ENCODE assay signal across 9 mouse cellular contexts in genomic region chr2:122313536-122313935, GRCm38 (mm10). TPM values are rescaled to one million over a fixed set of nuclear protein-coding genes. Genes with fewer than 3 reads are reported as not detected.
DNase-seq lines count a peak whose midpoint lies in the region; ATAC-seq and TF ChIP-seq lines count a peak whose summit lies in the region.
"Had no signal": no experiment of that assay in that cellular context is flagged by ENCODE, and none has a peak within 500 bp of the region (broad histone marks: within the 10 kb centered on the region; RNA-seq: fewer than 3 reads in every experiment).

Gene Duoxa1 (minus strand): TSS chr2:122313730.

- 1% methylated on average over 24 of the region's 24 CpGs for WGBS in lung, embryonic 15.5 days
- 3% methylated on average over 24 of the region's 24 CpGs for WGBS in forebrain, embryonic 12.5 days
- WGBS in limb, embryonic 11.5 days: under 1% methylated on average over 24 of the region's 24 CpGs
- WGBS in neural tube, embryonic 14.5 days: under 1% methylated on average over 24 of the region's 24 CpGs
- 4% methylated on average over 24 of the region's 24 CpGs for WGBS in lung, adult 2 months

- TF ChIP-seq POLR2A in lung, adult 2 months (IDR thresholded peaks at IDR 0.05; ENCODE audit: borderline replicate concordance, extremely low read depth, low read depth, low read length): no peak

- H3K27me3 ChIP-seq in lung, embryonic 15.5 days: peaks cover 63% of the 10 kb centered on the region
- H3K27me3 ChIP-seq in forebrain, embryonic 12.5 days: peaks cover 56% of the 10 kb centered on the region
- peaks cover 31% of the 10 kb centered on the region for H3K27me3 ChIP-seq in limb, embryonic 11.5 days (ENCODE audit: control insufficient read depth, insufficient read depth, low read length)
- peaks cover 16% of the 10 kb centered on the region for H3K27me3 ChIP-seq in neural tube, embryonic 14.5 days (ENCODE audit: control insufficient read depth, insufficient read depth, low read length)

- H3K27ac ChIP-seq in lung, embryonic 15.5 days: no peak within 1 kb of the TSS
- no peak within 1 kb of the TSS for H3K27ac ChIP-seq in forebrain, embryonic 12.5 days
- H3K27ac ChIP-seq in limb, embryonic 11.5 days (replicated peaks; ENCODE audit: low read depth, low read length): no peak within 1 kb of the TSS
- no peak within 1 kb of the TSS for H3K27ac ChIP-seq in neural tube, embryonic 14.5 days (ENCODE audit: low read depth, low read length)

- H3K4me3 ChIP-seq in lung, embryonic 15.5 days: peak within 1 kb of the TSS; percentile 26
- peak within 1 kb of the TSS; percentile 24 for H3K4me3 ChIP-seq in forebrain, embryonic 12.5 days (replicated peaks)
- H3K4me3 ChIP-seq in limb, embryonic 11.5 days (ENCODE audit: low read depth, low read length): peak within 1 kb of the TSS; percentile 12
- H3K4me3 ChIP-seq in neural tube, embryonic 14.5 days (ENCODE audit: low read depth, low read length): peak within 1 kb of the TSS; percentile 11; the same call in 1 of the 2 replicates
- H3K4me3 ChIP-seq in lung, adult 2 months (replicated peaks; ENCODE audit: extremely low read depth, low read depth, low read length): no peak within 1 kb of the TSS

- ATAC-seq in lung, embryonic 15.5 days (ENCODE audit: borderline replicate concordance, extremely low read depth, low FRiP score, low TSS enrichment): no peak
- ATAC-seq in forebrain, embryonic 12.5 days (ENCODE audit: low FRiP score): no peak
- ATAC-seq in limb, embryonic 11.5 days (ENCODE audit: insufficient number of reproducible peaks, low FRiP score, low TSS enrichment, low read depth): no peak
- peak; percentile 41; the same call in 1 of the 2 replicates for ATAC-seq in neural tube, embryonic 14.5 days (ENCODE audit: low read depth)
- ATAC-seq: inflammation-experienced regulatory T-cells, adult 6 months had no signal

- no peak within 1 kb of the TSS for H3K9ac ChIP-seq in lung, embryonic 15.5 days
- H3K9ac ChIP-seq in forebrain, embryonic 12.5 days: no peak within 1 kb of the TSS
- H3K9ac ChIP-seq in limb, embryonic 11.5 days (ENCODE audit: low read length): no peak within 1 kb of the TSS
- H3K9ac ChIP-seq in neural tube, embryonic 14.5 days (replicated peaks; ENCODE audit: low read depth, low read length): no peak within 1 kb of the TSS

- peak within 1 kb of the TSS; percentile 50 for H3K4me2 ChIP-seq in lung, embryonic 15.5 days
- H3K4me2 ChIP-seq in forebrain, embryonic 12.5 days: peak within 1 kb of the TSS; percentile 43
- H3K4me2 ChIP-seq in limb, embryonic 11.5 days (ENCODE audit: low read depth, severe bottlenecking): peak within 1 kb of the TSS; percentile 32
- H3K4me2 ChIP-seq in neural tube, embryonic 14.5 days (ENCODE audit: low read depth, low read length): peak within 1 kb of the TSS; percentile 30

- no peak for TF ChIP-seq CTCF in lung, adult 2 months (IDR thresholded peaks at IDR 0.05; ENCODE audit: insufficient read depth, low read length)

- no peaks in the 10 kb centered on the region for H3K9me3 ChIP-seq in lung, embryonic 15.5 days
- no peaks in the 10 kb centered on the region for H3K9me3 ChIP-seq in forebrain, embryonic 12.5 days
- H3K9me3 ChIP-seq in limb, embryonic 11.5 days (ENCODE audit: control insufficient read depth, low read length): no peaks in the 10 kb centered on the region
- no peaks in the 10 kb centered on the region for H3K9me3 ChIP-seq in neural tube, embryonic 14.5 days (ENCODE audit: control insufficient read depth, low read length)

- no peak for DNase-seq in lung, adult 18-20 months
- DNase-seq in limb, embryonic 11.5 days (ENCODE audit: low spot score): no peak
- no peak for DNase-seq in thymus, postnatal 14 days
- no peak for DNase-seq in kidney, adult 8-10 months
- DNase-seq in lung, adult 2 months: no peak

- H3K36me3 ChIP-seq in lung, embryonic 15.5 days: no peaks in the 10 kb centered on the region
- no peaks in the 10 kb centered on the region for H3K36me3 ChIP-seq in forebrain, embryonic 12.5 days (replicated peaks)
- H3K36me3 ChIP-seq in limb, embryonic 11.5 days (ENCODE audit: control insufficient read depth, insufficient read depth, low read length): no peaks in the 10 kb centered on the region
- H3K36me3 ChIP-seq in neural tube, embryonic 14.5 days (ENCODE audit: control insufficient read depth, insufficient read depth, low read length): no peaks in the 10 kb centered on the region

- peaks cover 8% of the 10 kb centered on the region; the same call in 1 of the 2 replicates for H3K4me1 ChIP-seq in lung, embryonic 15.5 days
- peaks cover 11% of the 10 kb centered on the region for H3K4me1 ChIP-seq in forebrain, embryonic 12.5 days
- H3K4me1 ChIP-seq in limb, embryonic 11.5 days (ENCODE audit: control insufficient read depth, insufficient read depth, low read length): no peaks in the 10 kb centered on the region
- H3K4me1 ChIP-seq in neural tube, embryonic 14.5 days (ENCODE audit: control insufficient read depth, insufficient read depth, low read length): no peaks in the 10 kb centered on the region
- H3K4me1 ChIP-seq in lung, adult 2 months (ENCODE audit: control insufficient read depth, insufficient read depth, low read length): peaks cover 2% of the 10 kb centered on the region; the same call in 1 of the 2 replicates

RNA-seq across cellular contexts. Expression of gene Duoxa1, which starts in this region (rescaled TPM):
- polyA plus RNA-seq in lung, embryonic 15.5 days (2015; fragmentation: Nextera tagmentation; extraction: Ambion mirVana): 0.20 and 0.35 TPM in 2 replicates
- 0.17 TPM in 1 of 2 replicates, not detected in the other for polyA plus RNA-seq in forebrain, embryonic 12.5 days (2016; fragmentation: Nextera tagmentation; extraction: Ambion mirVana)
- polyA plus RNA-seq in limb, embryonic 11.5 days (2014; fragmentation: Nextera tagmentation; extraction: Ambion mirVana): 0.72 and 1.0 TPM in 2 replicates
- 0.32 TPM in 1 of 2 replicates, not detected in the other for polyA plus RNA-seq in neural tube, embryonic 14.5 days (2014; fragmentation: Nextera tagmentation; extraction: Ambion mirVana)
- 0.23 and 9.9 TPM in 2 replicates for polyA plus RNA-seq in lung, adult 2 months (2012; rRNA removed)
- polyA plus RNA-seq: inflammation-experienced regulatory T-cells, adult 6 months had no signal

Comparison
In these comparisons a context has a peak if more than half of its experiments do, and no peak if none do; other contexts are left out.
1. Peak in ATAC-seq, H3K4me3 ChIP-seq and H3K4me2 ChIP-seq in neural tube, embryonic 14.5 days; RNA of the gene not detected or under 1 TPM.